ENCODE assay signal across 9 mouse cellular contexts in genomic region chr11:5165471-5165916, GRCm38 (mm10). TPM values are rescaled to one million over a fixed set of nuclear protein-coding genes. Genes with fewer than 3 reads are reported as not detected.
DNase-seq lines count a peak whose midpoint lies in the region; ATAC-seq and TF ChIP-seq lines count a peak whose summit lies in the region.
"Had no signal": no experiment of that assay in that cellular context is flagged by ENCODE, and none has a peak within 500 bp of the region (broad histone marks: within the 10 kb centered on the region; RNA-seq: fewer than 3 reads in every experiment).

No protein-coding gene starts in this region.

- no peak overlapping the region for H3K4me2 ChIP-seq in embryonic facial prominence, embryonic 11.5 days (ENCODE audit: low read depth, low read length)
- no peak overlapping the region for H3K4me2 ChIP-seq in intestine, postnatal 0 days (replicated peaks; ENCODE audit: low read depth)
- no peak overlapping the region for H3K4me2 ChIP-seq in lung, embryonic 14.5 days
- no peak overlapping the region for H3K4me2 ChIP-seq in stomach, embryonic 14.5 days (replicated peaks; ENCODE audit: low read depth, low read length)

- H3K9ac ChIP-seq in embryonic facial prominence, embryonic 11.5 days (replicated peaks; ENCODE audit: low read length) = no peak overlapping the region
- H3K9ac ChIP-seq in intestine, postnatal 0 days (ENCODE audit: low read depth, low read length) = no peak overlapping the region
- H3K9ac ChIP-seq in lung, embryonic 14.5 days = no peak overlapping the region
- no peak overlapping the region; the same call in 1 of the 2 replicates for H3K9ac ChIP-seq in stomach, embryonic 14.5 days (replicated peaks; ENCODE audit: low read depth, low read length)

- ATAC-seq in embryonic facial prominence, embryonic 11.5 days (replicated peaks; ENCODE audit: insufficient number of reproducible peaks, low FRiP score, low TSS enrichment, low read depth) = peak; percentile 74
- ATAC-seq in intestine, postnatal 0 days = no peak
- peak; percentile 91 for ATAC-seq in lung, embryonic 14.5 days (ENCODE audit: insufficient read depth)
- peak; percentile 53; the same call in 1 of the 2 replicates for ATAC-seq in stomach, embryonic 14.5 days (ENCODE audit: insufficient number of reproducible peaks, insufficient read depth, low FRiP score, low read depth)
- no peak for ATAC-seq in monocyte, adult 5-6 weeks (replicated peaks; ENCODE audit: insufficient number of reproducible peaks, low FRiP score, low TSS enrichment, poor library complexity, severe bottlenecking)

- H3K27me3 ChIP-seq in embryonic facial prominence, embryonic 11.5 days (ENCODE audit: control insufficient read depth, insufficient read depth, low read length) = no peaks in the 10 kb centered on the region
- no peaks in the 10 kb centered on the region for H3K27me3 ChIP-seq in intestine, postnatal 0 days (replicated peaks; ENCODE audit: control insufficient read depth, insufficient read depth, low read length)
- no peaks in the 10 kb centered on the region for H3K27me3 ChIP-seq in lung, embryonic 14.5 days (ENCODE audit: insufficient read depth, low read length)
- H3K27me3 ChIP-seq in stomach, embryonic 14.5 days (ENCODE audit: control insufficient read depth, insufficient read depth, low read length) = no peaks in the 10 kb centered on the region

- H3K9me3 ChIP-seq in embryonic facial prominence, embryonic 11.5 days (replicated peaks; ENCODE audit: control insufficient read depth, low read length) = no peaks in the 10 kb centered on the region
- H3K9me3 ChIP-seq in intestine, postnatal 0 days (ENCODE audit: control insufficient read depth) = 0 out of 2 replicates have a peak, but pooled peaks cover 4% of the 10 kb centered on the region
- H3K9me3 ChIP-seq in lung, embryonic 14.5 days (ENCODE audit: low read depth, low read length) = no peaks in the 10 kb centered on the region
- H3K9me3 ChIP-seq in stomach, embryonic 14.5 days (ENCODE audit: control insufficient read depth, low read depth, low read length) = no peaks in the 10 kb centered on the region; the same call in 1 of the 2 replicates

- no peak overlapping the region for H3K4me3 ChIP-seq in embryonic facial prominence, embryonic 11.5 days (ENCODE audit: low read depth, low read length)
- no peak overlapping the region for H3K4me3 ChIP-seq in intestine, postnatal 0 days (ENCODE audit: low read depth, low read length)
- H3K4me3 ChIP-seq in lung, embryonic 14.5 days (ENCODE audit: low read depth, low read length) = no peak overlapping the region
- no peak overlapping the region for H3K4me3 ChIP-seq in stomach, embryonic 14.5 days (ENCODE audit: low read depth, low read length)

- H3K4me1 ChIP-seq in embryonic facial prominence, embryonic 11.5 days (ENCODE audit: control insufficient read depth, insufficient read depth, low read length) = peaks cover 3% of the 10 kb centered on the region; the same call in 1 of the 2 replicates
- no peaks in the 10 kb centered on the region for H3K4me1 ChIP-seq in intestine, postnatal 0 days (replicated peaks; ENCODE audit: control insufficient read depth, insufficient read depth, low read length)
- H3K4me1 ChIP-seq in lung, embryonic 14.5 days (ENCODE audit: insufficient read depth) = peaks cover 16% of the 10 kb centered on the region
- peaks cover 13% of the 10 kb centered on the region; the same call in 1 of the 2 replicates for H3K4me1 ChIP-seq in stomach, embryonic 14.5 days (ENCODE audit: control insufficient read depth, insufficient read depth, low read length)

- no peaks in the 10 kb centered on the region for H3K36me3 ChIP-seq in embryonic facial prominence, embryonic 11.5 days (replicated peaks; ENCODE audit: control insufficient read depth, insufficient read depth, low read depth, low read length)
- no peaks in the 10 kb centered on the region for H3K36me3 ChIP-seq in intestine, postnatal 0 days (ENCODE audit: control insufficient read depth, insufficient read depth)
- no peaks in the 10 kb centered on the region for H3K36me3 ChIP-seq in lung, embryonic 14.5 days (ENCODE audit: insufficient read depth)
- no peaks in the 10 kb centered on the region for H3K36me3 ChIP-seq in stomach, embryonic 14.5 days (ENCODE audit: control insufficient read depth, insufficient read depth, low read length)

- 0 out of 2 replicates have a peak, but pooled peaks have one; percentile 3 for TF ChIP-seq CTCF in intestine, postnatal 0 days (IDR thresholded peaks at IDR 0.05; ENCODE audit: low read depth)
- TF ChIP-seq CTCF in lung, embryonic 14.5 days (IDR thresholded peaks at IDR 0.05; ENCODE audit: low read depth) = no peak

- H3K27ac ChIP-seq in embryonic facial prominence, embryonic 11.5 days (replicated peaks; ENCODE audit: low read depth, low read length) = no peak overlapping the region
- H3K27ac ChIP-seq in intestine, postnatal 0 days (ENCODE audit: low read depth, low read length) = no peak overlapping the region
- H3K27ac ChIP-seq in lung, embryonic 14.5 days (ENCODE audit: low read depth) = peak overlapping the region; percentile 71
- peak overlapping the region; percentile 75; the same call in 1 of the 2 replicates for H3K27ac ChIP-seq in stomach, embryonic 14.5 days (ENCODE audit: low read length)
- H3K27ac ChIP-seq: macrophage had no signal

- DNase-seq in cerebellum, adult 18-20 months = peak; percentile 86 to 89
- peak; percentile 78 for DNase-seq in embryonic facial prominence, embryonic 11.5 days (ENCODE audit: low spot score)
- DNase-seq in heart, adult 11 months = peak; percentile 98
- peak; percentile 88 for DNase-seq in lung, embryonic 14.5 days
- no peak for DNase-seq in thymus, adult 18-20 months

- WGBS in embryonic facial prominence, embryonic 11.5 days = 13% methylated on average over 8 of the region's 8 CpGs
- 44% methylated on average over 8 of the region's 8 CpGs for WGBS in intestine, postnatal 0 days
- 19% methylated on average over 8 of the region's 8 CpGs for WGBS in lung, embryonic 14.5 days
- 30% methylated on average over 8 of the region's 8 CpGs for WGBS in stomach, embryonic 14.5 days

RNA-seq across cellular contexts. Expression of gene Emid1, which starts 13.4 kb away (rescaled TPM):
- 7.8 and 11.9 TPM in 2 replicates for polyA plus RNA-seq in embryonic facial prominence, embryonic 11.5 days (2014; fragmentation: Nextera tagmentation; extraction: Ambion mirVana)
- 47.9 and 56.4 TPM in 2 replicates for polyA plus RNA-seq in intestine, postnatal 0 days (2015; fragmentation: Nextera tagmentation; extraction: Ambion mirVana)
- 50.7 and 52.1 TPM in 2 replicates for polyA plus RNA-seq in lung, embryonic 14.5 days (2014; fragmentation: Nextera tagmentation; extraction: Ambion mirVana)
- 45.9 and 56.9 TPM in 2 replicates for polyA plus RNA-seq in stomach, embryonic 14.5 days (2014; fragmentation: Nextera tagmentation; extraction: Ambion mirVana)
- 7.4 to 24.4 TPM (median 10.2 TPM) in 3 replicates for total RNA-seq in monocyte, adult 5-6 weeks (2017)

Comparison
In these comparisons a context has a peak if more than half of its experiments do, and no peak if none do; other contexts are left out.
1. DNase-seq: peak in cerebellum, adult 18-20 months (2 of 2), embryonic facial prominence, embryonic 11.5 days (single experiment), heart, adult 11 months (single experiment) and lung, embryonic 14.5 days (single experiment); none in thymus, adult 18-20 months (0 of 2).
2. ATAC-seq: peak in embryonic facial prominence, embryonic 11.5 days (single experiment), lung, embryonic 14.5 days (single experiment) and stomach, embryonic 14.5 days (single experiment); none in intestine, postnatal 0 days (single experiment) and monocyte, adult 5-6 weeks (single experiment).
3. H3K27ac ChIP-seq: peak in lung, embryonic 14.5 days (single experiment) and stomach, embryonic 14.5 days (single experiment); none in embryonic facial prominence, embryonic 11.5 days (single experiment) and intestine, postnatal 0 days (single experiment).